Mouse (Mus musculus): ENCODE results near the gene Olfr1416. TPM values are rescaled to one million over a fixed set of nuclear protein-coding genes. Genes with fewer than 3 reads are reported as not detected.
A peak's percentile ranks its signal among the peaks of the same experiment; 100 is the strongest.

Olfr1416 gene
- polyA plus RNA-seq, 1 experiment = not detected

- Histone ChIP-seq H3K36me3 (ENCODE audit: control insufficient read depth, insufficient read depth) (peaks cover 32% of the 10 kb centered on the region), H3ac (ENCODE audit: control insufficient read depth, insufficient read length) (no peak overlapping the region), H3K4me2 (ENCODE audit: low read depth) (no peak overlapping the region), H3K27me3 (ENCODE audit: control insufficient read depth, insufficient read depth, insufficient read length) (no peaks in the 10 kb centered on the region), H3K4me3 (no peak overlapping the region), H3K79me2 (ENCODE audit: control insufficient read depth, insufficient read depth) (peaks cover 24% of the 10 kb centered on the region)
- TF ChIP-seq POLR2AphosphoS2 (IDR thresholded peaks at IDR 0.05; ENCODE audit: insufficient read length, low read depth) (no peak), E2F4 (IDR thresholded peaks at IDR 0.05; ENCODE audit: insufficient read depth) (no peak), MYOD1 (IDR thresholded peaks at IDR 0.05; ENCODE audit: control insufficient read depth in 1 of 3, insufficient read length in 2 of 3, low read depth in 2 of 3) (no peak), USF1 (IDR thresholded peaks at IDR 0.05; ENCODE audit: low read depth) (no peak), TCF3 (IDR thresholded peaks at IDR 0.05; ENCODE audit: insufficient read length, low read depth) (no peak), REST (IDR thresholded peaks at IDR 0.05; ENCODE audit: insufficient read depth, insufficient read length) (no peak), CEBPB (IDR thresholded peaks at IDR 0.05; ENCODE audit: insufficient read depth, poor library complexity, severe bottlenecking) (no peak), SRF (IDR thresholded peaks at IDR 0.05; ENCODE audit: control insufficient read depth, insufficient read length, low read depth) (no peak), TCF12 (IDR thresholded peaks at IDR 0.05; ENCODE audit: insufficient read depth, poor library complexity, severe bottlenecking) (no peak), MAX (IDR thresholded peaks at IDR 0.05; ENCODE audit: low read depth) (no peak), MYOG (IDR thresholded peaks at IDR 0.05; ENCODE audit: control insufficient read depth in 1 of 3, insufficient read depth in 1 of 3, insufficient read length in 2 of 3, low read depth in 2 of 3) (no peak), POLR2A (IDR thresholded peaks at IDR 0.05; ENCODE audit: insufficient read length, low read depth) (no peak)
These were observed 16.0 kb downstream of the Olfr1416 start for GRCm38 (mm10) chr1:92468891-92469290.

DNA sequence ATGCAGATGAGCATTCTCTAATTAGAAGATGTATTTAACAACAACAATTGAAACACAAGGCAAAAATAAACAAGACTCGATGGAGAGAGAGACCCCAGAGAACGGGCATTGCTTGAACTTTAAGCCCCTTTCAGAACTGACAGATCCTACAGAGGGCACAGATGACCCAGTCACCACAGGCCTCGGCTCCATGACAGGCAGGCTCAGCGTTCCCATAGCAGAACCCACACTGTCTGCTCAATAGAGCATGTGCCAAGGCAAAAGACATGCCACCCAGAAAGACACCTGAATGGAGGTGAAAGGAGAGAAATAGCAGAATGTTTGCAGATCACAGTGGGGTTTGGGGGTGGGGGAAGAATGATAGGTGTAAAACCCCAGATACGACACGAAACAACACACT is 26.5 kb downstream of the Olfr1416 start:
- no peak for TF ChIP-seq CEBPB (IDR thresholded peaks at IDR 0.05; ENCODE audit: insufficient read depth, poor library complexity, severe bottlenecking)
- TF ChIP-seq TCF3 (IDR thresholded peaks at IDR 0.05; ENCODE audit: insufficient read length, low read depth) = no peak
- TF ChIP-seq USF1 (IDR thresholded peaks at IDR 0.05; ENCODE audit: low read depth) = no peak
- no peak for TF ChIP-seq TCF12 (IDR thresholded peaks at IDR 0.05; ENCODE audit: insufficient read depth, poor library complexity, severe bottlenecking)
- TF ChIP-seq E2F4 (IDR thresholded peaks at IDR 0.05; ENCODE audit: insufficient read depth) = no peak
- H3K4me3 ChIP-seq = no peak overlapping the region
- H3ac ChIP-seq (ENCODE audit: control insufficient read depth, insufficient read length) = no peak overlapping the region

DNA sequence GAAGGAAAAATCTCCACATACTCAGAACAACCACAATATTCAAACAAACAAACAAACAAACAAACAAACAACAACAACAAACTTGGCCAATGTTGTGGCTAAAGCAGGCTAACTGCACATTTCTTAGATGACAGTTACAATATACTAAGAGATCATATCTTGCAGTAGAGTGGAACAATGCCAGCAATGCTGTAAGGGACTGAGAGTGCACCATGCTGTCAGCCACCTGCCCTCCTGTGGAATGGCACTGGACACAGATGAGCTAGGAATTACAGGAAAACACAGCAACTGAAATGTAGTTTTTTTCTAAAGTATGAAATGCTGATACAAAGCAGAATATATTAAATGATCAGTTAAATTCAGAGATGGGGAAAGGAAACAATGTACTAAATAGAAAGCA is 27.2 kb downstream of the Olfr1416 start:
- Histone ChIP-seq H3K4me2 (ENCODE audit: low read depth) (no peak overlapping the region), H3K4me3 (no peak overlapping the region), H3K36me3 (ENCODE audit: control insufficient read depth, insufficient read depth) (peaks cover 65% of the 10 kb centered on the region), H3K27me3 (ENCODE audit: control insufficient read depth, insufficient read depth, insufficient read length) (no peaks in the 10 kb centered on the region), H3K79me2 (ENCODE audit: control insufficient read depth, insufficient read depth) (no peaks in the 10 kb centered on the region), H3ac (ENCODE audit: control insufficient read depth, insufficient read length) (no peak overlapping the region)
- no peak for TF ChIP-seq CEBPB (IDR thresholded peaks at IDR 0.05; ENCODE audit: insufficient read depth, poor library complexity, severe bottlenecking)
- TF ChIP-seq TCF12 (IDR thresholded peaks at IDR 0.05; ENCODE audit: insufficient read depth, poor library complexity, severe bottlenecking) = no peak
- TF ChIP-seq MAX (IDR thresholded peaks at IDR 0.05; ENCODE audit: low read depth) = no peak
- TF ChIP-seq SRF (IDR thresholded peaks at IDR 0.05; ENCODE audit: control insufficient read depth, insufficient read length, low read depth) = no peak
- TF ChIP-seq USF1 (IDR thresholded peaks at IDR 0.05; ENCODE audit: low read depth) = no peak
- no peak for TF ChIP-seq POLR2AphosphoS2 (IDR thresholded peaks at IDR 0.05; ENCODE audit: insufficient read length, low read depth)
- TF ChIP-seq MYOG (IDR thresholded peaks at IDR 0.05; ENCODE audit: control insufficient read depth in 1 of 3, insufficient read depth in 1 of 3, insufficient read length in 2 of 3, low read depth in 2 of 3) = no peak
- no peak for TF ChIP-seq REST (IDR thresholded peaks at IDR 0.05; ENCODE audit: insufficient read depth, insufficient read length)
- TF ChIP-seq TCF3 (IDR thresholded peaks at IDR 0.05; ENCODE audit: insufficient read length, low read depth) = no peak
- TF ChIP-seq E2F4 (IDR thresholded peaks at IDR 0.05; ENCODE audit: insufficient read depth) = no peak
- TF ChIP-seq POLR2A (IDR thresholded peaks at IDR 0.05; ENCODE audit: insufficient read length, low read depth) = no peak
- no peak for TF ChIP-seq MYOD1 (IDR thresholded peaks at IDR 0.05; ENCODE audit: control insufficient read depth in 1 of 3, insufficient read length in 2 of 3, low read depth in 2 of 3)

More for the DNA sequence above, 26.5 kb downstream of the Olfr1416 start:
- no peaks in the 10 kb centered on the region for H3K27me3 ChIP-seq (ENCODE audit: control insufficient read depth, insufficient read depth, insufficient read length)
- no peaks in the 10 kb centered on the region for H3K79me2 ChIP-seq (ENCODE audit: control insufficient read depth, insufficient read depth)
- H3K4me2 ChIP-seq (ENCODE audit: low read depth) = no peak overlapping the region
- peaks cover 70% of the 10 kb centered on the region for H3K36me3 ChIP-seq (ENCODE audit: control insufficient read depth, insufficient read depth)

GRCm38 (mm10) chr1:92453751-92454445 is 31.0 kb downstream of the Olfr1416 start:
- no peak for TF ChIP-seq USF1 (IDR thresholded peaks at IDR 0.05; ENCODE audit: low read depth)
- TF ChIP-seq CEBPB (IDR thresholded peaks at IDR 0.05; ENCODE audit: insufficient read depth, poor library complexity, severe bottlenecking) = 0 out of 2 replicates have a peak, but pooled peaks have one; percentile 15
- H3K79me2 ChIP-seq (ENCODE audit: control insufficient read depth, insufficient read depth) = no peaks in the 10 kb centered on the region
- no peak overlapping the region for H3ac ChIP-seq (ENCODE audit: control insufficient read depth, insufficient read length)
- H3K4me3 ChIP-seq = no peak overlapping the region
- no peak overlapping the region for H3K4me2 ChIP-seq (ENCODE audit: low read depth)
- no peaks in the 10 kb centered on the region for H3K27me3 ChIP-seq (ENCODE audit: control insufficient read depth, insufficient read depth, insufficient read length)
- peaks cover 61% of the 10 kb centered on the region for H3K36me3 ChIP-seq (ENCODE audit: control insufficient read depth, insufficient read depth)

GRCm38 (mm10) chr1:92448293-92448692 is 36.6 kb downstream of the Olfr1416 start:
- H3K36me3 ChIP-seq (ENCODE audit: control insufficient read depth, insufficient read depth) = peaks cover 49% of the 10 kb centered on the region
- no peaks in the 10 kb centered on the region for H3K27me3 ChIP-seq (ENCODE audit: control insufficient read depth, insufficient read depth, insufficient read length)
- TF ChIP-seq CEBPB (IDR thresholded peaks at IDR 0.05; ENCODE audit: insufficient read depth, poor library complexity, severe bottlenecking) (no peak), E2F4 (IDR thresholded peaks at IDR 0.05; ENCODE audit: insufficient read depth) (no peak), REST (IDR thresholded peaks at IDR 0.05; ENCODE audit: insufficient read depth, insufficient read length) (no peak), MYOG (IDR thresholded peaks at IDR 0.05; ENCODE audit: control insufficient read depth in 1 of 3, insufficient read depth in 1 of 3, insufficient read length in 2 of 3, low read depth in 2 of 3) (no peak), TCF12 (IDR thresholded peaks at IDR 0.05; ENCODE audit: insufficient read depth, poor library complexity, severe bottlenecking) (no peak), POLR2AphosphoS2 (IDR thresholded peaks at IDR 0.05; ENCODE audit: insufficient read length, low read depth) (no peak)
- no peak overlapping the region for H3K4me2 ChIP-seq (ENCODE audit: low read depth)
- no peaks in the 10 kb centered on the region for H3K79me2 ChIP-seq (ENCODE audit: control insufficient read depth, insufficient read depth)
- H3K4me3 ChIP-seq = no peak overlapping the region
- no peak overlapping the region for H3ac ChIP-seq (ENCODE audit: control insufficient read depth, insufficient read length)

Measured in myocyte (in vitro differentiated cells).